Mouse (Mus musculus) ES-E14 (cell line): ENCODE measurements around the gene Cxcr4.

Experiments used
- HCFC1 ChIP-seq: IDR thresholded peaks from 2 replicates; pipeline ENCODE4 v1.6.1; 2012; ENCODE audit warnings: low read length, inconsistent platforms, borderline replicate concordance; ENCODE audit not compliant: insufficient read depth
- MAFK ChIP-seq: IDR thresholded peaks from 2 replicates; pipeline ENCODE4 v1.6.1; 2014; ENCODE audit warnings: mild to moderate bottlenecking, low read depth, low read length, inconsistent platforms; ENCODE audit not compliant: insufficient read depth
- ZC3H11A ChIP-seq: IDR thresholded peaks from 2 replicates; pipeline ENCODE4 v1.6.1; 2012; ENCODE audit warnings: low read depth, mild to moderate bottlenecking, inconsistent platforms, low read length, borderline replicate concordance
- ZNF384 ChIP-seq: IDR thresholded peaks from 2 replicates; pipeline ENCODE4 v1.6.1; 2012; ENCODE audit warnings: low read depth, low read length, inconsistent platforms

DNA sequence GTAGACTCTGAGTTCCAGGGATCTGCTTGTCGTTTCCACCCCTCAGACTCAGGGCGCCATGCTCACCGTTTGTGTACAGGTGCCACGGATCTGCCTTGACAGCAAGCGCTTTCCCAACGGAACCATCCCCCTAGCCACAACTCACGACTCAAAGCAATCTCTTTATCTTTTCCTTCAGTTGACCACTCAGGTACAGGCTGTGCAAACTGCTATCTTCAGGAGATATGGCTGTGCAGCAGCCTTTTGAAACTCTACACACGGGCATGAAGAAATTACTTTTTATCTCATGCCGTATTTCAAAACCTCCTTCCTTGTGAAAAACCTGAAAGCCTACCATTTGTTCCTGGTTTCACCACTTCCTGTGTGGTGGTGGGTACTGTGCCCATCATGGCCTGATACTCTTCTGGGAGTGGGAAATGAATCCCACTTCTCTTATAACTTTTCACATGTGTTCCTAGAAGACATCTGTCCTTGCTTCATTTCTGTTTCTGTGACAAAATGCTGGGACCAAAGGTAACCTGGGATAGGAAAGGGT lies 34.1 kb upstream of the Cxcr4 start:
- TF ChIP-seq HCFC1 (no peak), ZC3H11A (no peak), MAFK (no peak), ZNF384 (no peak)
